Mouse (Mus musculus): Measurements from ENCODE around the gene Jph3. TPM values are rescaled to one million over a fixed set of nuclear protein-coding genes. Genes with fewer than 3 reads are reported as not detected.

The Jph3 gene
- polyA plus RNA-seq, 1 experiment = 57.2 TPM

DNA sequence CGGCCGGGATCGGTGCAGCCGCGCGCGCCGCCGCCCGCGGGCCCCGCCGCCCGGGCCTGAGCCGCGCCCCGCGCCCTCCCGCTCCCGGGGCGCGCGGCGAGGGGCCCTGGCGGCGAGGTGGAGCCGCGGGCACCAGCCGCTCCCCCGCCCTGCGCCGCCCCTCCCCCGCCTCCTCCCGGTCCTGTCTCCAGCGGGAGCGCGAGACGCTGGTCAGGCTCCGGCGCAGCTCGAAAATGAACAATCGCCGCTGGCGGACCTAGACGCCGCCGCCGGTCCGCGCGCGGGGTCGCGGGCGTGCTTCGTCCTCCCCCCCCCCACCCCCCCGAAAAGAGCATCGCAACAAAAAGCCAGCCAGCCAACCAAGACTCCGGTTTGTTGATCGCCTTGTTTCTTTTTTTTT, 747 bp downstream of the Jph3 start:
- DNase-seq (ENCODE audit: low read depth) = peak; percentile 68
- TF ChIP-seq CTCF (IDR thresholded peaks at IDR 0.05; ENCODE audit: borderline replicate concordance, extremely low read depth, insufficient read depth, insufficient read length) (no peak), POLR2A (IDR thresholded peaks at IDR 0.05; ENCODE audit: borderline replicate concordance, extremely low read depth, insufficient read depth, insufficient read length, poor library complexity, severe bottlenecking) (0 out of 2 replicates have a peak, but pooled peaks have one; percentile 20)

- no peak for TF ChIP-seq POLR2A (IDR thresholded peaks at IDR 0.05; ENCODE audit: borderline replicate concordance, extremely low read depth, insufficient read depth, insufficient read length, poor library complexity, severe bottlenecking)
- no peak for TF ChIP-seq CTCF (IDR thresholded peaks at IDR 0.05; ENCODE audit: borderline replicate concordance, extremely low read depth, insufficient read depth, insufficient read length)
- peak; percentile 18 for DNase-seq (ENCODE audit: low read depth)
These were observed 1.2 kb downstream of the Jph3 start for GRCm38 (mm10) chr8:121730646-121731045.

- TF ChIP-seq POLR2A (IDR thresholded peaks at IDR 0.05; ENCODE audit: borderline replicate concordance, extremely low read depth, insufficient read depth, insufficient read length, poor library complexity, severe bottlenecking) = no peak
- no peak for DNase-seq (ENCODE audit: low read depth)
These were observed 1.6 kb downstream of the Jph3 start for GRCm38 (mm10) chr8:121731060-121731459.

DNA sequence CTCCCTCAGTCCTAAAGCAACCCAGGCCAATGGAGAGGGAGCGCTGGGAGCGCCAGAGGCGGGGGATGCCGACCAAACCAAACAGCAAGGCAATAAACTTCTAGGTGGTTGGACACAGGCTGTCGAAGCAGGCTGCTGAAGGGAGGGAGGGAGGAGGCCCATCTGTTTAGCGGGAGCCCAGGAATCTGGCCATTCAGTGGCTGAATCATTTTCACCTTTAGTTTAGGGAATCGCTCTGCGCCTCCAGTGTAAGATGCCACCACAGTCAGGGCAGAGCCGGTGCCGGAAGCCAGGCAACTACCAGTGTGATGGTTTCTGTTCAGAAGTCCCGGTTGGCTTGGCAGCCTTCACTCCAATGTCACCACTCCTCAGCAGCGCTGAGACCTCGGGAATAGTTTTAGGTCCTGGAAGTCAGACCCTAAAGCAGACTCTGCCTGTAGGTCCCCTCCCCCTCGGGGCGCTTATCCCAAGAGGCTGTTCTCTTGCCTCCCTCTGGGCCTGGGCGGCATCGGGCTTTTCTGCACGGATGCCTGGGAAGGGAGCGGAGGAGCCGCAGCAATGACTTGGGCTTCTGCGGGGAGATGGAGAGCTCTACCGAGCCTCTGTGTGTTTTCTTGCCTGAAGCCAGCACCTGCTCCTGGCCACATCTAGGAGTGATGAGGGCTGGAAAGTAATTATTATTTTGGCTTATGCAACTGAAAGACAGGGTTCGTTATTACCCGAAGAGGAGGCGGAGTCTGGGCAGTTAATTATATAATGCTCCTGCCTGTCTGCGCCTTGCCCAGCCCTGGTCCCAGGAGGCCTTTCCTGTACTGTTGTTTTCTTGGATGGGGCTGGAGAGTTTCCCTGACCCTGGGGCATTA, 2.3 kb downstream of the Jph3 start:
- TF ChIP-seq POLR2A (IDR thresholded peaks at IDR 0.05; ENCODE audit: borderline replicate concordance, extremely low read depth, insufficient read depth, insufficient read length, poor library complexity, severe bottlenecking) (no peak), CTCF (IDR thresholded peaks at IDR 0.05; ENCODE audit: borderline replicate concordance, extremely low read depth, insufficient read depth, insufficient read length) (no peak)
- peak; percentile 55 for DNase-seq (ENCODE audit: low read depth)

DNA sequence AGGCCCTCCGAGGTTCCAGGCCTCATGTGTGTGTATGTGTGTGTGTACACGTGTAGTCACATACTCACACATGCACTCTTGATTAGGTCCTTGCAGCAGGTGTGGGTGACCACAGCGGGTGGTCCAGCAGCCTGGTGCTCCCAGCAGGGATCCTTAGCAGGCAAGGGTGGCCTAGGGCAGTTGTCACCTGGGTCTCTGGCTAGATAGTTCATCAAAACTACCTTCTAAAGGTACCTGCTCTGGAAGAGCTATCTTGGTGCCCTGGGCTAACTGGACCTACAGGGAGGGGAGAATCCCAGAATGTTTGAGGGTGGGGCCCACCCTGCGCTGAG, 2.9 kb downstream of the Jph3 start:
- TF ChIP-seq POLR2A (IDR thresholded peaks at IDR 0.05; ENCODE audit: borderline replicate concordance, extremely low read depth, insufficient read depth, insufficient read length, poor library complexity, severe bottlenecking) (no peak), CTCF (IDR thresholded peaks at IDR 0.05; ENCODE audit: borderline replicate concordance, extremely low read depth, insufficient read depth, insufficient read length) (no peak)
- DNase-seq (ENCODE audit: low read depth) = no peak

GRCm38 (mm10) chr8:121734262-121734661, 4.8 kb downstream of the Jph3 start:
- no peak for TF ChIP-seq CTCF (IDR thresholded peaks at IDR 0.05; ENCODE audit: borderline replicate concordance, extremely low read depth, insufficient read depth, insufficient read length)
- no peak for TF ChIP-seq POLR2A (IDR thresholded peaks at IDR 0.05; ENCODE audit: borderline replicate concordance, extremely low read depth, insufficient read depth, insufficient read length, poor library complexity, severe bottlenecking)
- no peak for DNase-seq (ENCODE audit: low read depth)

DNA sequence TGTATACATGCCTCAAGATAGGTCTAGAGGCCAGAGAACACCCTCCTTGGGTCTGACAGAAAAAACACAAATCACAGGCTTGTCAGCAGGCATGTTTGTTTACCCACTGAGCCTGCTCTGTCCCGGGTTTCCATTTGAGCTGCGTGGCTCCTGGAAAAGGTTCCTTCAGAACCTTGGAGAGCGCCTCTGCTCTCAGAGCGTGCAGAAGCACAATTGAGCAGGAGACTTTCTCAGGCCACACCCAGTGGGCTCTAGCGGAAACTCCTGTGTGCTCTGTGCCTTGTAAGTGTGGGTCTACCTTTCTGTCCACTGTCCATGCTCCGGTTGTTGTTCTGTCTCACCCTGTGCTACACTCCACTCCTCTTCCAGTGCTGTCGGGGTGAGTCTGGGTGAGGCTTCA, 6.8 kb downstream of the Jph3 start:
- DNase-seq (ENCODE audit: low read depth) = peak; percentile 30
- TF ChIP-seq CTCF (IDR thresholded peaks at IDR 0.05; ENCODE audit: borderline replicate concordance, extremely low read depth, insufficient read depth, insufficient read length) (no peak), POLR2A (IDR thresholded peaks at IDR 0.05; ENCODE audit: borderline replicate concordance, extremely low read depth, insufficient read depth, insufficient read length, poor library complexity, severe bottlenecking) (no peak)

DNA sequence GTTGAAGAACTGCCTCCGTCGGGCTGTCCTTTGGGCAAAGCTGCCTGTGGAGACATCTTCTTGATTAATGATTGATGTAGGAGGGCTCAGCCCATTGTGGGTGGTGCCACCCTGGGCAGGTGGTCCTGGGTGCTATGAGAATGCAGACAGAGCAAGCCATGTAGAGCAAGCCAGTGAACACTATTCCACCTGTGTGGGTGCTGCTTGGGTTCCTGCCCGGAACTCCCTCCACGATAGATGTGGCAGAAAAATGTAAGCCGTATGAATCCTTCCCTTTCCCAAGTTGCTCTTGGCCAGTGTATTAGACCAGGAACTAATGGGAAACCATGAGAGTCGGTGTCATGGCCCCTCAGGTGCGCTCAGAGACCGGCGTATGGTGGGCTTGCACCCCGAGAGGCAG, 11.3 kb downstream of the Jph3 start:
- DNase-seq (ENCODE audit: low read depth) = no peak
- TF ChIP-seq POLR2A (IDR thresholded peaks at IDR 0.05; ENCODE audit: borderline replicate concordance, extremely low read depth, insufficient read depth, insufficient read length, poor library complexity, severe bottlenecking) (no peak), CTCF (IDR thresholded peaks at IDR 0.05; ENCODE audit: borderline replicate concordance, extremely low read depth, insufficient read depth, insufficient read length) (no peak)

- no peak for TF ChIP-seq CTCF (IDR thresholded peaks at IDR 0.05; ENCODE audit: borderline replicate concordance, extremely low read depth, insufficient read depth, insufficient read length)
- TF ChIP-seq POLR2A (IDR thresholded peaks at IDR 0.05; ENCODE audit: borderline replicate concordance, extremely low read depth, insufficient read depth, insufficient read length, poor library complexity, severe bottlenecking) = no peak
- DNase-seq (ENCODE audit: low read depth) = no peak
These were observed 20.1 kb downstream of the Jph3 start for GRCm38 (mm10) chr8:121749501-121749900.

DNA sequence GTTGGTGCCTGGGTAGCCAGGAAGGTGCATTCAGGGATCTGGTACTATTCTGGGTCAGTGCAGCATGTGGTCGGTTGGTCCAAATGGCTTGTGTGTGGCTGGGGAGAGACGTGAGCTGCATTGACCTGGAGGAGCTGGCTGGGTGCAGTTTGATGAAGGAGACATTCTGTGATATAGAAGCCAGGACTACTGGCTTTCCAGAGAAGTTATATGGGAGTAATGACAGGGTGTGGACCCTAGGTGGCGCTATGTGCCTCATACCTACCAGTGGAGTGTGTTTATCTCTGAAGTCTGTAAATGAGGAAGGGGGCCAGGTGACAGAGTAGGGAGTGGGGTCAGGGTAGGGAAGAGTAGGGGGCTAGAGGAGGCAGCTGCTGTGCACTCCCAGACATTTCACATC, 21.1 kb downstream of the Jph3 start:
- peak; percentile 32; the same call in 1 of the 2 replicates for TF ChIP-seq CTCF (IDR thresholded peaks at IDR 0.05; ENCODE audit: borderline replicate concordance, extremely low read depth, insufficient read depth, insufficient read length)
- no peak for TF ChIP-seq POLR2A (IDR thresholded peaks at IDR 0.05; ENCODE audit: borderline replicate concordance, extremely low read depth, insufficient read depth, insufficient read length, poor library complexity, severe bottlenecking)
- no peak for DNase-seq (ENCODE audit: low read depth)

GRCm38 (mm10) chr8:121751407-121751806, 22.0 kb downstream of the Jph3 start:
- TF ChIP-seq POLR2A (IDR thresholded peaks at IDR 0.05; ENCODE audit: borderline replicate concordance, extremely low read depth, insufficient read depth, insufficient read length, poor library complexity, severe bottlenecking) (no peak), CTCF (IDR thresholded peaks at IDR 0.05; ENCODE audit: borderline replicate concordance, extremely low read depth, insufficient read depth, insufficient read length) (peak; percentile 89)
- peak; percentile 69 for DNase-seq (ENCODE audit: low read depth)

GRCm38 (mm10) chr8:121758470-121758869, 29.0 kb downstream of the Jph3 start:
- no peak for TF ChIP-seq POLR2A (IDR thresholded peaks at IDR 0.05; ENCODE audit: borderline replicate concordance, extremely low read depth, insufficient read depth, insufficient read length, poor library complexity, severe bottlenecking)
- no peak for TF ChIP-seq CTCF (IDR thresholded peaks at IDR 0.05; ENCODE audit: borderline replicate concordance, extremely low read depth, insufficient read depth, insufficient read length)
- DNase-seq (ENCODE audit: low read depth) = no peak

All from brain, embryonic 14.5 days (tissue).